Mouse (Mus musculus) liver, adult 2 months (tissue): ENCODE data around the gene Rcor2.

ENCODE experiments used
- CTCF ChIP-seq: fragments of 200-500 bp; IDR thresholded peaks from 2 replicates; pipeline ENCODE4 v1.5.1; 2011; ENCODE audit warnings: low read depth, low read length, control low read depth
- POLR2A ChIP-seq: fragments of 200-500 bp; IDR thresholded peaks from 2 replicates; pipeline ENCODE4 v1.6.1; 2011; ENCODE audit warnings: low read length, control low read depth; ENCODE audit not compliant: insufficient read depth; ENCODE audit errors: extremely low read depth

DNA sequence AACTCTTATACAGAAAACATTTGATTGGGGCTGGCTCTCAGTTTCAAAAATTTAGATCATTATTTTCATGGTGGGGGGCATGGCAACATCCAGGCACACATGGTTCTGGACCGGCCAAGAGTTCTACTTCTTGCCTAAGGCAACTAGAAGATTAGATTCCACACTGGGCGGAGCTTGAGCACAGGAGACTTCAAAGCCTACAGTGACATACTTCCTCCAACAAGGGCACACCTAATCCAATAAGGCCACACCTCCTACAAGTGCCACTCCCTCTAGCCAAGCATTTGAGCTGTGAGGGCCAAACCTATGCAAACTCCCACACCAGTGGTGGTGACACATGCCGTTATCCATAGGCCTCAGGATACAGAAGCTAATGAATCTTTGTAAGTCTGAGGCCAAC lies 21.1 kb upstream of the Rcor2 start:
- TF ChIP-seq POLR2A (no peak), CTCF (no peak)
